Mouse (Mus musculus): ENCODE data around the gene Adam1b.
"Not testable (repeated sequence)": the region's sequence is repeated elsewhere in the genome, so short reads cannot be mapped to it uniquely, and the experiment has no call there.

Adam1b gene

DNA sequence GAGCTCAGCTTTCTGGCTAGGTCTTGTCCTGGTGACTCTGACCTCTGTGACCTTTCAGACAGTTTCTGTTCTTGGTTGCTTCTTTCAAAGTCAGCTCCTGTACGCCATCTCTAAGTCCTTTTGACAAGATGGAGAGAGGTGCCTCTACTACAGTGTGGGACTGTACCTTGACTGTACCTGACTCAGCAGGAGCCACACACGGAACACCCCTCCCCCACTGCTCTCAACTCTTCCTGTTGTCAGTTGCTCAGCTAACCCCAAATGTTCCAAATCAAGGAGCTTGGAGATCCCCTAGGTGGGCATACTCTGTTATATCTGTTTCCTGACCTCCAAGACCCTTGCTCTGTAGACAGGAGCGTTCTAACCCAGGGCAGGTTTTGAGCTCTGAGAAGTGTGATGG lies at the start of gene Adam1b:
Adam1b (minus strand) TSS at position 205 of the 400 bp plus-strand sequence.
- DNase-seq (ENCODE audit: extremely low read depth, low read depth): no peak

- DNase-seq (ENCODE audit: extremely low read depth, low read depth): no peak
Observed at GRCm38 (mm10) chr5:121549196-121549595, 46.0 kb upstream of the Adam1b start.

DNA sequence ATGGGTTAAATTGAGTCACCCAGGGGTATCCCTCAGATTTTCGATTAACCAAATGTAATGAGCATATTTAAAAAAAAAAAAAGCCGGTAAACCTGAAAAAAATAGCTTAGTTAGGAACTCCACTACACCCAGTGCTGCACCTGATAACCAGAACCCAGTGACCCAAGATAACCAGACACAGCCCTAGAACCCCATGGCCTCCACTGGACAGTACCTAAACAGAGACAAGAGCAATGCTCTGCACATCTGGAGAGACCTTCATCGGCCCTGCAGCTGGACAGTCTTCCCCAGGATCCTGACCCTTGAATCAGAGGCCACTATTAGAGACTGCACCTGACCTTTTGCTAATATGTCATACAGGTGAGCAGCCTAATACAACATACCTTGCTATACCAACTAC lies 43.8 kb upstream of the Adam1b start:
- no peak for DNase-seq (ENCODE audit: extremely low read depth, low read depth)

GRCm38 (mm10) chr5:121546530-121546895 lies 43.3 kb upstream of the Adam1b start:
- DNase-seq (ENCODE audit: extremely low read depth, low read depth): peak; percentile 34

DNA sequence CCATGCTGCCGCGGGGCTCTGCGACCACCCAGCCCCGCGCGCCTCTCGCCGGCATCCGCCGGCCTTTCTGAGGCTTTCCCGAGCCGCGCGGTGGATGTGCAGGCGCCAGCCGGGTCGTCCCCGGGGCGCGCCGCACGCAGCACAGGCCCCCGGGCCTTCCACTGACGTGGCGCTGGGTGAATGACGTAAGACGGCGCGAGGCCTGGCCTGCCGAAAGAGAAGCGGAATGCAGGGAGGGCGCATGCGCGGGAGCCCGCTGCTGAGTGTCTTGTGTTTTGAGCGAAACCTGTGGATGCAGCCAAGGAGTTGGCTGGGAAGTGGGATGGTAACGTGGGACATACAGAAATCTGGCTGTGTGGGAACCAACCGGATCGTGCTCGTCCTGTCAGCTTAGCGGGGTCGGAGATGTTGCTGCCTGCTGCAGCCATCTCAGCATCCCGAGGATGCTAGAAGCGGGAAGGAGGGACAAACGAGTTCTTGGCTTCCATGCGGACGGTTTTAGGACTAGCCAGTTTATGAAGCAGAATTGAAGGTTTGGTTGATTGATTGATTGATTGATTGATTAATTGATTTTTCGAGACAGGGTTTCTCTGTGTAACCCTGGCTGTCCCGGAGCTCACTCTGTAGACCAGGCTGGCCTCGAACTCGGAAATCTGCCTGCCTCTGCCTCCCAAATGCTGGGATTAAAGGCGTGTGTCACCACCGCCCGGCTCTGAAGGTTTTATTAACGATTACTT lies 42.7 kb upstream of the Adam1b start, which contains the start of gene Mapkapk5:
Mapkapk5 (minus strand) TSS at position 113 of the 737 bp plus-strand sequence.
- peak; percentile 84 for DNase-seq (ENCODE audit: extremely low read depth, low read depth)

- no peak for DNase-seq (ENCODE audit: extremely low read depth, low read depth)
Observed at GRCm38 (mm10) chr5:121544910-121545792, 41.9 kb upstream of the Adam1b start, which contains the start of the genes Adam1a and Gm42878. TSS of gene Adam1a (minus strand) at chr5:121545482. TSS of gene Gm42878 (minus strand) at chr5:121545482.

DNA sequence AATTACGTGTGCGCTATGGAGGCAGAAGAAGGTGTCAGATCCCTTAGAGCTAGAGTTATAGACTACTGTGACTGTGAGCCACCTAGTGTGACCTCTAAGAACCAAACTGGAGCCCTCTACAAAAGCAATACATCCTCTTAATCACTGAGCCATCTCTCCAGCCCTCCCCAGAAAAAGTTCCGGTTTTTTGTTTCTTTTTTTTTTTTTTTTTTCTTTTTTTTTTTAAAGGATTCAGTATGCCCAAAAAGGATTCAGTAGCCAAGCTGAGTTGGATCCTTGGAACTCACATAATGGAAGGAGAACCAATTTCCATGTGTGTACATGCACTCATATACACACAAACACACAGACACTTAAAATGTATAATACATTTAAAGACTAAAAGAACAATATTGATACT lies 40.1 kb upstream of the Adam1b start:
- no peak for DNase-seq (ENCODE audit: extremely low read depth, low read depth)

GRCm38 (mm10) chr5:121541235-121541634 lies 38.0 kb upstream of the Adam1b start:
- DNase-seq (ENCODE audit: extremely low read depth, low read depth): no peak

GRCm38 (mm10) chr5:121540066-121540465 lies 36.8 kb upstream of the Adam1b start:
- no peak for DNase-seq (ENCODE audit: extremely low read depth, low read depth)

DNA sequence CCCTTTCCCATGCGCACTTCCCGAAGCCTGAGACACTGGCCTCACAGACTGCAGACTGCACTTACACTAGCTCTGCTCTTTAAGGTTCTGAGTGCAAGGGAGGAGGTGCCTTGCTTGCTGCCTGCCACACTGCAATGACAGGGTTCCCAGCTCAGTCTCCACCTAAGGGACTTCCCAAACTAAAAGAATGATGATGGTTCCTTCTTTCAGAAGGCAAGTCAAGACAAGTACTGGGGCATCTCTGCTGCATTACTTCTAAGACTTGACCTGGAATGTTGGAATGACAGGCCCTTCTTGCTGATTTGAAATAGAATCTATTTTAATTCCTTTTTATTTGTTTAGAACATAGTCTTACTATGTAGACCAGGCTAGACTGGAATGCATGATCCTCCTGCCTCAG lies 34.4 kb upstream of the Adam1b start:
- no peak for DNase-seq (ENCODE audit: extremely low read depth, low read depth)

- no peak for DNase-seq (ENCODE audit: extremely low read depth, low read depth)
Observed at GRCm38 (mm10) chr5:121536921-121537555, 33.8 kb upstream of the Adam1b start.

GRCm38 (mm10) chr5:121535116-121535515 lies 31.9 kb upstream of the Adam1b start:
- DNase-seq (ENCODE audit: extremely low read depth, low read depth): no peak

DNA sequence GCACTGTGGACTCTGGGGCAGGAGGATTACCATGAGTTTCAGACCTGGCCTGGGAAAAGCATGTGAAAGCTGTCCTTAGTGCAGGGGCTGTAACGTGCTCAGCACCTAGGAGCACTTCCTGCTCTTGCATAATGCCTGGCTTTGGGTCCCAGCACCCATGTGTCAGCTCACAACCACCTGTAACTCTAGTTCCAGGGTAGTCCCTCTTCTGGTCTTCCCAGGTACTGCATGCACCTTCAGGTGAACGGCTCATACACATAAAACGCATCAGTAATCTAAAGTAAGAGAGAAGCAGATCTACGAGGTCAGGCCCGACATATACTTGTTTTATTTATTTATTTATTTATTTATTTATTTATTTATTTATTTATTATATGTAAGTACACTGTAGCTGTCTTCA lies 31.3 kb upstream of the Adam1b start:
- no peak for DNase-seq (ENCODE audit: extremely low read depth, low read depth)

- no peak for DNase-seq (ENCODE audit: extremely low read depth, low read depth)
Observed at GRCm38 (mm10) chr5:121526961-121527360, 23.7 kb upstream of the Adam1b start.

DNA sequence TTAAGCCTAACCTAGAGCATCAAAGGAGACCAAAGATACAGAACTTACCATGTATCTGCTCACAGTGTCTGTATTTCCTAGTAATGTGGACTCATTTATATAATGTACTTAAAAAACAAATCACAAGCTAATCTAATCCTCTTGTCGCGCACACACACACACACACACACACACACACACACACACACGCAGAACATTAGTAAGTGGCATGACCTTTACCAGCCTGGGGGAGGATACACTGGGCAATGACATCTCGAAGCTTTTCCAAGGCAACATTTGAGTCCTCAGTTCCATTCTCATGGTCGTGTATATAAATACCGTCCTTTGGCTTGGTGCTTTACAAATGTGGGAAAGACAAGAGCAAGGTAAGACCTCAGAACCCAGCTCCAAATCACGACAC lies 23.3 kb upstream of the Adam1b start:
- DNase-seq (ENCODE audit: extremely low read depth, low read depth): no peak

DNA sequence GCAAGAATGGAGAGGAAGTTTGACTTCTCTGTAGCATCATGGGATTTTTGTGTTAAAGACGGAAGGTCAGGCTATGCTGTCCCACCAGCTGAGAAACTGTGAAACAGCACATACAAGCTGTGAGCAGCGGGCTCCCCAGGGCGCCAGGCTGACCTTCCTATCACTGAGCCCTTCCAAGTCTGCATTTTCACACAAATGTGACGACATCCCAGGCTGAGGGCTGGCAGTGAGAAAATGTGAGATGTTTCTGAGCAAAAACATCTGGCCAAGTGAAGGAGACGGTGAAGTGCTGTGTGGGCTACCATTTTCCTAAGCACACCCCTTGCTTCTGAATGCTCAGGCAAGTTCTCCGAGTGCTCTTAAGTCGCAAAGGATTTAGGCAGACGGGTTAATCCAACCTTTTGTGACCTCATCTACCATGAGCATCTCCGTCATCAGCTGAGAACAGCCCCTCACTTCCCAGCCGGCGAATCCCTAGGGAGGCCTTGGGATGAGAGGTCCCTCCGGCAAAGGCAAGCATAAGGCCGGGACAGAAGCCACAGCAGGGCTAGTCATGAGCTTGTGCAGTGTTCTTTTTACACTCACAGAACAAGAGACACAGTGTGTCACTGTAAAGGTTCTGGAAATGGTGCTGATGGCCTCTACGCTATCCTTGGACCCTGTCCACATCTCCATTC lies 22.7 kb upstream of the Adam1b start:
- DNase-seq (ENCODE audit: extremely low read depth, low read depth): no peak

GRCm38 (mm10) chr5:121519758-121520157 lies 16.5 kb upstream of the Adam1b start:
- DNase-seq (ENCODE audit: extremely low read depth, low read depth): not testable (repeated sequence)

DNA sequence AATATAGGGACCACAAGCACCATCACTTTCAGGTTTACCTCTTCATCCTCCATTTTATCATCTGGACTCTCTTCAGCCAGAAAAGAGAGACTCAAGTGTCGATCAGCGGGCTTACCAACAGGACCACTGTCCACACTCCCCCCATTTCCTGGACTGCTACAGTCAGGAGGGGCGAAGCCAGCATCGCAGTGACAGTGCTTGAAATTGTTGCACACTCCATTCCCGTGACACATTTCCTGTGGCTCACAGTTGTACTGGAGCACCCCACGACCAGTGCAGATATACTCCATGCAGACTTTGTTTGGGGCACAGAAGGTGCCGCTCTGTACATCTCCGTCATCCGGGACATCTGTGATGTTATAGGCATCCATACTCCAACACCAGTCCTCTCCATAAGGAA lies 15.7 kb upstream of the Adam1b start:
- DNase-seq (ENCODE audit: extremely low read depth, low read depth): no peak

GRCm38 (mm10) chr5:121510009-121510408 lies 6.8 kb upstream of the Adam1b start:
- no peak for DNase-seq (ENCODE audit: extremely low read depth, low read depth)

DNA sequence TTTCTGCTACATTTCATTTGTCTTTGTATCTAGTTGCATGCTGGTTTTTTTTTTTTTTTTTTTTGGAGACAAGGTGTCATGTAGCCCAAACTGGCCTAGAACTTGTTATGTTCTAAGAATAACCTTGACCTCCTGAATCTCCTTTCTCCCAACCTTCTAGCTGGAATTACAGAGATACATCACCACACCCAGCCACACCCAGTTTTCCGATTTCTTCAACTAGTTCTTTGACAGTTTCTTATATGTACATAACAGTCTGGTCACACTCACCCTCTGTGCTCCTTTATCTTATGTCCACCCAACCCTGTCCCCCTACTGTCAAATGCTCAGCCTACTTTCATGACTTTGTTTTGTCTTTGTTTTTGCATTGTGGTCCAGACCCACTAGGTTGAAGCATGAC lies 3.6 kb upstream of the Adam1b start:
- no peak for DNase-seq (ENCODE audit: extremely low read depth, low read depth)

DNA sequence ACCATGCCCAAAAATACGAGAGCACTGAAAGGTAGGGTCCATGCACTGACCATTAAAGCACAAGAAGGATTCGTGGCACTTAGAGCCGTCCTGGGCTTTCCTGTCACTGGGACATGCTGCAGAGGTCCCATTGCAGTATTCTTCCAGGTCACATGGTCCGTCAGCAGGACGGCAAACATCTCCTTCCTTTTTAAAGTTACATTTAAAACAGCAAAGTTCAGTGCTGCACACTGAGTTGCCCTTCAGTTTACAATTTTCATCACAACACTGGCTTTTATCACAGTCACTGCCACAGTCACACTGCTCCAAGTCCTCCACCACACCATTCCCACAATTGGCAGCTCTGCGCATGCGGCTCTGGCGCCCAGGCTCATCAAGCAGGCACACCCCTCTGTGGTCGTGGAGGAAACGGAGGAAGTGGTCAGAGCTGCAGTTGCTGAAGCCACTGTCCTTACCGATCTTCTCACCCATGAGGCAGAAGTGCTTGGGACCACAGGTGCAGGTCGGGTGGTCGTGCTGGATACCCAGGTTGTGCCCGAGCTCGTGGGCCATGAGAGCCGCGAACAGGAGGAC lies 1.7 kb downstream of the Adam1b start:
- DNase-seq (ENCODE audit: extremely low read depth, low read depth): not testable (repeated sequence)
